Mouse (Mus musculus) ES-Bruce4 (cell line): ENCODE data around the gene Dcakd.

Experiments
- CTCF ChIP-seq: IDR thresholded peaks from one replicate; pipeline ENCODE4 v1.8.1; 2011; ENCODE audit warnings: low read depth, low read length
- EP300 ChIP-seq: IDR thresholded peaks from 2 replicates; pipeline ENCODE4 v1.6.1; 2011; ENCODE audit warnings: low read depth, low read length; ENCODE audit not compliant: insufficient read depth
- POLR2A ChIP-seq: IDR thresholded peaks from one replicate; pipeline ENCODE4 v1.8.1; 2011; ENCODE audit warnings: low read length; ENCODE audit not compliant: insufficient read depth

DNA sequence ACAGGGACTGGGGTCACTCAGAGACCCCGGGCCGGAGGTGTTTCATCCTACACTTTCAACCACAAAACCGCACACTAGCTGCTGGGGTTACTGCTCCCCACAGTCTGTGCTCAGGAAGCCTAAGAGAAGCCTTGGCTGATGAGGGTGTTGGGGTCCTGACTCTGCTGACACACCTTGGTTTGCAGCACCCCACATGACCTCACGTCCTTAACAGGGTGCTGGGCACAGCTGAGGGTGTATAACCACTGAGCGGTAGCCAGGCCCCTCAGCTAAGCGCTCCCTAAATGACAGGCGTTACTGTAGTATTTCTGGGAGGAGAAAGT lies 29.9 kb downstream of the Dcakd start:
- TF ChIP-seq POLR2A (no peak), CTCF (no peak), EP300 (no peak)
